Mouse (Mus musculus): ENCODE results near the gene Calr4.

DNA sequence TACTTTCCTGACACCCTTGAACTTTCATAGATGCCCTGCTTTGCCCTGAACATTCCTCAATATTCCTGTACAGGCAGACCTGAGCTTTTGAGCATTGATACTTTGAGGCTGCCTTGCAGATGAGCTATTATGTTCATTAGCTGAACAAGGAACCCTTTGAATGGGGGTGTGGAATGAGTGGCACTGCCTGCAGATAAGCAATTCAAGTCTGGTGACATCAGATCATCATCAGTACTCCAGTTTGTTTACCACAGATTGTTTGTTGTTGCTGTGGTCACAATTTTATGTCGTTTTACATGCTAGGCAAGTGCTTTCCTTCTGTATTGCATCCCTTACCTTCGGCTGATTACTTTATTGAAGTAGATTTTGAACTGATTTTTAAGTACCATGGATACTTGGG is 62.2 kb downstream of the Calr4 start:
- TF ChIP-seq CTCF (conservative IDR thresholded peaks at IDR 0.05; ENCODE audit: low read length), result no peak
- TF ChIP-seq NANOG (IDR thresholded peaks at IDR 0.05; ENCODE audit: borderline replicate concordance, low read length), result no peak
